Mouse (Mus musculus) R1 (cell line): Measurements from ENCODE around the gene E2f6.

Source experiments
- DNase-seq: peaks from one replicate; pipeline ENCODE4 v3.0.0-alpha.2; 2018; ENCODE audit warnings: low read depth, low spot score

The E2f6 gene

GRCm38 (mm10) chr12:16847204-16847792 lies 36.5 kb downstream of the E2f6 start:
- DNase-seq = no peak

GRCm38 (mm10) chr12:16848501-16848900 lies 37.7 kb downstream of the E2f6 start:
- DNase-seq = no peak

- no peak for DNase-seq
Measured at GRCm38 (mm10) chr12:16849821-16850220, 39.1 kb downstream of the E2f6 start.

DNA sequence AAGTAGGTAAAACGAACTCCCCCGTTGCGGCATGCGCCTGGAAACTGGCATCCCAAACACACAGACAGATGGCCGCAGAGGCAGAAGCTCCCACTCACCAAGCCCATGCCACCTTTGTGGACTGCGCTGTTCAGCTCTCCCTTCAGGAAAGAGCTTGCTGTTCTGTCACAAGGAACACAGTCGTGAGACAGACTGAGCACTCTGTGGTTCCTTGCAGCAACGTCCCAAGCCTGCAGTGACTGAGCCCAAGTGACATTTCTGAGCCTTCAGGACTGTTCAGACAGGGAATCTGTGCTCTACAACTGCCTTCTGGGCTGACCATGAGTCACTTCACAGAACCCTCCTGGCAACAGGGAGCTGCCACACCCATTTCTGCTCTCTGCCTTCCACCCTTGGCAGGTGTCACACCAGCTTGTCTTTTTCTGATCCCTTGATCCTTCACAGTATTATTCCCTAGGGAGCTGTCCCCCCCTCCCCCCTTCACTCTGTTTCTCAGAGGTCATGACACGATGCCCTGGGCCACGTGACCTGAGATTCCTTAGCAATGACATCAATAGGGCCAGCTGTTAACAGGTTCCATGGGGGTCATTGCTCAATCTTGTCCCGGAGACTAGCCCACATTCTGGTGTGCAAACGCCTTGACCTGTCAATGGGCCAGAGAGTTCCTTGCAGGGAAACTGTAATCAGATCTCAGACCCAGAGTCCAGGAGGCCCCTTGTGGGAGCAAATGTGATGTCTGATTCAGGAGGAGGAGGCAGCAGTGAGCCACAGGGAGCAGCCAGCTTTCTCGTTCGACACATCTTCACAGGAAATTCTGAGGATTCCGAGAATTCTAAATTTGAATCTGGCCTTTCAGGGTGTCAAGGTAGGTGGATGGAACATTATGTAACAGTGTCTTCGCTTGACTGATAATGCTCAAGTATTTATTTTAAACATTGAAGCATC lies 39.9 kb downstream of the E2f6 start:
- peak; percentile 93 for DNase-seq

DNA sequence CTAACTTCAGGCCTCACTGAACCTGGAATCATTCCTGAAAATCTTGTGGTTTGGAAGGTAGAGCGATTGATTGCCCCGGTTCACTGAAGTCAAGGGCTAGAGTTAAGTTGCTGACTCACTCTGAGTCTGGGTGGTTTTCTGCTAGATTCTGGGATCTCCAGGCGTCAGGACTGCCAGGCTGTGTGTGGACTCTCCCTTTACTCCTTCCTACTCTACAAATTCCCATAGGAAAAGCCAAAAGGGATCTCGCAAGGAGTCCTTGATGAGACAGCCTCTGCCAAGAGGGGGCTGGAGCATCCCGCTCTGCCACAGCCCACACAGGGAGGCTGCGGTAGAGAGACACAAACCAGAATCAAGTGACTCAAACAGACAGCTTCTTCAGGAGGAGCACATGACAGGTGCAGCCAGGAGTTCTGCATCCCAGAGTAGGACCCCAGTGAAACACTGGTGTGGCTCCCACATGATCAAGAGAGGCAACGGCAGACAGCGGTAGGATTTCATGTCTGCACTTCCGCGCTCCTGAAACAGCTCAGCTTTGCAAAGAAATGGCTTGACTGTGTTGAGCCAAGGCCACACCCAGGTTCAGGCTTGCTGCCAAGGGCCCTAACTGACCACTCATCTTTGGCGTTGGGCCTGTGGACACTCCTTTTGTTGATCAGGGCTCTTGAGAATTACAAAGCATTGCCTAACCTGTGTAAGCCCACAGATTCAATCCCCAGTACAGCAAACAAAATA lies 42.8 kb downstream of the E2f6 start:
- peak; percentile 57 for DNase-seq

DNA sequence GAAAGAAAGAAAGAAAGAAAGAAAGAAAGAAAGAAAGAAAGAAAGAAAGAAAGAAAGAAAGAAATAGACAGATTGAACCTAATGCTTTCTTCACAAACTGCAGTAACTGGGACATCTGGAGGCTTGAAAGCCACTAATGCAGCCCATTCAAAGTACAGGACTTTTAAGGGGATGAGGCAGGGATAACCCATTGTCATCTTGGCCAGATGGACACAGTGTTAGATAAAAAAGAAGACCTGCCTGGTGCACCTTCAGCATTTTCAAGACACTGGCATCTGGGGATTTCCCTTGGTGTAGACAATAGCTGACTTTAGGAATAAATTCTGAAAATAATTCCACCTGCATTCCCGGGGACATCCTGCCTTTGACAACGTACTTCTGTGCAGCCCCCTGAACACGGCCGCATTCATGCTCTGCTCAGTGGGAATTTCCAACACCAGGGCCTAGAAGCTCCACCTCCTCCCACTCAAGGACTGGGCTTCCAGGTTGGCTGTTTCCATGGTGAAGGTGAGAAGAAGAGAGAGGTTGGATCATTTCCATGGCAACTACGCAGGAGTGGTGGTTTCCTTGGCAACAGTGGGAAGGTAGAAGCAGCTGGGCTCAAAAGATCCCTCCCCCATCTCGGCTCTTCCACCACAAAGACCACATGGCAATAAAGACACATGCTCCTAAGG lies 45.0 kb downstream of the E2f6 start:
- peak; percentile 95 for DNase-seq

DNA sequence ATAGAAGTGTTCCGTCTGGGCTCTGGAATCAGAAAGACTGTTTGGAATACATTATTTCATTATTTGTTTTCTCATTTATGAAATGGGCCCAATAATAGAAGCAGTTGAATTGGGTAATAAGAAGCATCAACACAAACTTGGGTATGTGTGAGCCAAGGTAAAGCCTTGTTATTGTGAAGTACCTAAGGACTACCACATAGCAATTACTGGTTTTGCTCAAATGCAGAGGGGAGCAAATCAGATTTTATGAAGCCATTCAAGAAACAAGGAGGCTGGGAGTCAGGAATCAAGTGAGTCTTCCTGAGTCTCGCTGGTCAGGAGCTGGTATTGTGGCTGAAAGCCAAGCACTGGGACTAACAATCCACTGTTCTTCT lies 45.5 kb downstream of the E2f6 start:
- DNase-seq = no peak

DNA sequence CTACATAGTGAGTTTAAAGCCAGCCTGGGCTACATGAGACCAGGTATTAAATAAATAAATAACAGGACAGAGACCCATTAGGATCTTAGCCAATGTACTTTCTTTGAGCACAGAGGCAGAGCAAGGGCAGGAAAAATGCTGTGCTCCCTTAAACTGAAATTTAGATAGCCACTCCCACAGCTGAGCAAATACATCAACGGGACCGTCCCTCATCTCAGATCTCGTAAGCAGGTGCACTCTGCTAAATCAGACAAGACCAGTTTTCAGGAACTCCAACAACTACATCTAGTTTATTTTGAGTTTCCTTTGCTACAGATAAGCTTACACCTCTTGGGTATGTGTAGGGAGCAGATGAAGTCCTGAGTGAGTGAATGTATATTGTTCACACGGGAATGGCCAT lies 47.3 kb downstream of the E2f6 start:
- no peak for DNase-seq

DNA sequence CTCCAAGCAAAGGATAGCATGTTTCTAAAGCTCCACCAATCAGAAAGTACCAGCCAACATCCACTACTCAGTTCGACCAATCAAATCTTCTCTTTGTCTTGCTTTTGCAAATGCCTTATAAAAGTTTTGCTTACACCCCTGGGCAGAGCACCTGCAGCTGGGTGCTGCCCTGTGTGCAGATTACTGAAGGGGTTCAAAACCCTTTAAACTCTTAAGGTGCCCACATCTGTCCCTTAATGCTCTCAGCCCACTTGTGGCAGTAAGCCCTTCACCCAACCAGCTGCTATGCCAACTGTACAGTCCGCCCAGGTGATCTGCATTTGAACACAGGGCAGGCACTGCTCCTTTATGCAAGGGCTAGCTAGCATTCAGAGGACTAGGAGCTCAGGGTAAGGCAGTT lies 49.0 kb downstream of the E2f6 start:
- no peak for DNase-seq

DNA sequence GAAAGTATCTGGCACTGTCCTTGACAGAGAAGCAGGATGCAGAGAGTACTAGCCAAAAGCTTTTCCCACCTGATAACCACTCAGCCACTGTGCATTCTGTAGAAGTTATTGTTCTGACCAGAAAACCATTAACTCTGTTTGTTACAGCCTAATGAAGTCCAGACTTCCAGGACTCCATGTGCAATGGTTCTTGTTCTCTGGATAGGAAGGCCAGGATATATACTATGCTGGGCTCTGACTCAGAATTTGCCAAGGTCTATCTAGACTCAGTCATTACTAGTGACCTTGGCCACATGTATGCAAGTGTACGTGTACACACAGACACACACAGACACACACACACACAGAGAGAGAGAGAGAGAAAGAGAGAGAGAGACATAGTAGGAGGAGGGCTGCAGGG lies 49.8 kb downstream of the E2f6 start:
- DNase-seq = no peak

DNA sequence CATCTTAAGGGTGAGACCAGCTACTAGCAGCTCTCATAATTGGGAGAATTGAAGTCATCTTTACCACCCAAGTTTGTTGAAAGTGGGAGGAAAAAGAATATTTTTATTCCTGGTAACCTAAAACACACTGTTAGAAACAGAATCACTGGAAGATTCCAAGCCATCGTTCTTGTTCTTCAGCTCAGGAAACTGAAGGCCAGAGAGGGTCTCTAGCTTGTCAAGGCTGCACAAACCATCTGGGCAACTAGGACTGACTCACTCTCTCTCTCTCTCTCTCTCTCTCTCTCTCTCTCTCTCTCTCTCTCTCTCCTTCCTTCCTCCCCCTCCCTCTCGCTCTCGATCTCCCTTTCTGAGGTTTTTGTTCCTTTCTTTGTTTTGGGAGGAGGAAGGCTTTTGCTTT lies 50.2 kb downstream of the E2f6 start:
- DNase-seq = no peak

GRCm38 (mm10) chr12:16864477-16864876 lies 53.7 kb downstream of the E2f6 start:
- no peak for DNase-seq

- no peak for DNase-seq
Measured at GRCm38 (mm10) chr12:16865871-16866270, 55.1 kb downstream of the E2f6 start.

DNA sequence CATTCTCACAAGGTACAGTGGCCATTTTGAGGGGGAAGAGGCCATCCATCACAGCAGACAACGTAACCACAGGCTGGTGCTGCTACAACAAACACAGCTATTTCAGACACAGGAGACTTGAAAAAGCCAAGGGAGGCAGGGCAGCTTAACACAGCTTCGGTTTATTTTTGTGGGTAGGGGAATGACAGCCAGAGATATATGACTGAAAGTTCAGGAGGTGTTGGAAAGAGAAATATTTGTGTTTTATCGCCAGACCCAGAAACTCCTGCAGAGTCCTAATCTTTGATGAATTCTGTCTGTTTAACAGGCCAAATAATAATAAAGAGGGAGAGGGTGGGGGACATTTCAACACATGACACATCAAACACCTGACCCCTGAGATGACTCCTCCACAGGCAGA lies 55.7 kb downstream of the E2f6 start:
- DNase-seq = no peak

- DNase-seq = peak; percentile 33
Measured at GRCm38 (mm10) chr12:16867306-16867705, 56.5 kb downstream of the E2f6 start.

- no peak for DNase-seq
Measured at GRCm38 (mm10) chr12:16868618-16869017, 57.9 kb downstream of the E2f6 start.

DNA sequence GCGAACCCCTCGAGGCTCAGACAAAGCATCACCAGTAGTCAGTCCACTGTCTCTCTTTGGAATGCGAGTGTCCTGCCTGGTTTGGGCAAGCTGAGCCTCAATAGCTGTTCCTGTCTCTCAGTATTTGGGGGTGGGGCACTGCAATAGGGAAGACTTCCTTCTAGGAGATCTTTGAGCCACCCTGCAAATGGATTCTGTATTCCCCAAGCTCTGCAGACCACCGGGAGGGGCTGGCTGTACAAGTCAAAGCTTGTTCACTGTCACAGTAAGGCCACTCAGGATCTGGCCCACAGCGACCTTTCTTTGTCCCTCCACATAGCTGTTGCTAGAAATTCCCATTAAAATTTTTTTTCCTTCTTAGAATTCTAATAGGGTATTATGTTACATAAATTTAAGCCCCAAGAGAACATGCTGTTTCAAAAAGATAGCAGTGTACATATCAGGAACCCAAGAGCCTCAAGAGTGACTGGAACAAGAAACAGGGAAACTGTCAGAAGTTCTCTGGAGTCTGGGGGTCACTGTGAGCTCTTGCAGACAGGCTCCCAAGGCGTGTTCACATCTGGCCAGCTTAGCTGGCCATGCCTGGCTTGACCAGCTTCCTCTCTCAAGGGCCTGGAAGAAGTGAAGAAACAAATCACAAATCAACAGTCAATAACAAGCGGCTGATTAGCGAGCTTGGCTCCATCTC lies 58.5 kb downstream of the E2f6 start:
- DNase-seq = no peak

DNA sequence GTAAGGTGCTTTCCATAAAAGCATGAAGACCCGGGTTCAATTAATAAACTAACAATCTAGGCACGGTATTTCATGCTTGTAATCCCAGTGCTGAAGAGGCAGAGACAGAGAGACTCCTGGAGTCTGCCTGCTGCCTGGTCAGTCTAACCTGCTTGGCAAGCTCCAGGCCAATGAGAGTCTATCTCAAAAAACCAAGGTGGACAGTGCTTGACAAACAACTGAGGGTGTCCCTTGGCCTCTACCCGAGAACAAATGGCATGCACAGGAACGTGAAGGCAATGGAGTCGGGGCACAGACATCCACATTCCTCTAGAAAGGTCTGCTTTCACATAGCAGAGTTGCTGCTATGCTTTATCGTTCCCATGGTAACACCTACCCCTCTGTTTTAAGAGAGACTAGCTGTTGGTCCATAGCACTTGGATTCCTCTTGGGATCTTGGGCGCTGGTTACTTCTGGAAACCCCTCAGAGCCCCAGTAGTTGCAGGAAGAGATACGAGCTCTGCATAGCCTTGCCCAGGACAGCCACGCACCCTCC lies 59.2 kb downstream of the E2f6 start:
- peak; percentile 36 for DNase-seq

- DNase-seq = peak; percentile 46
Measured at GRCm38 (mm10) chr12:16870405-16871068, 59.8 kb downstream of the E2f6 start.

- no peak for DNase-seq
Measured at GRCm38 (mm10) chr12:16872006-16872405, 61.2 kb downstream of the E2f6 start.
